Mouse (Mus musculus) stomach, embryonic 16.5 days (tissue): ENCODE results near the gene Lrsam1. TPM values are rescaled to one million over a fixed set of nuclear protein-coding genes. Genes with fewer than 3 reads are reported as not detected.

Experiments
- ATAC-seq: fragments of 200-750 bp; cut with Nextera tagmentation; 2 replicates; pipeline ENCODE4 v1.8.0; 2017; ENCODE audit warnings: moderate number of reproducible peaks, moderate TSS enrichment; ENCODE audit not compliant: insufficient read depth, low FRiP score
- H3K27ac ChIP-seq: fragments of 300-500 bp; sonication (generic); 2 replicates; pipeline ENCODE4 v1.5.1; 2014; ENCODE audit warnings: low read length
- H3K27me3 ChIP-seq: fragments of 300-500 bp; sonication (generic); 2 replicates; pipeline ENCODE4 v1.6.1; 2014; ENCODE audit warnings: low read length, control low read depth, mixed read lengths; ENCODE audit not compliant: control insufficient read depth, insufficient read depth
- H3K36me3 ChIP-seq: fragments of 300-500 bp; sonication (generic); 2 replicates; pipeline ENCODE4 v1.6.1; 2014; ENCODE audit warnings: low read length; ENCODE audit not compliant: control insufficient read depth, insufficient read depth
- H3K4me1 ChIP-seq: fragments of 300-500 bp; sonication (generic); 2 replicates; pipeline ENCODE4 v1.6.1; 2014; ENCODE audit warnings: low read length, control low read depth, mixed read lengths; ENCODE audit not compliant: control insufficient read depth, insufficient read depth
- H3K4me2 ChIP-seq: fragments of 300-500 bp; sonication (generic); 2 replicates; pipeline ENCODE4 v1.6.1; 2014; ENCODE audit warnings: low read depth, low read length, mixed read lengths
- H3K4me3 ChIP-seq: fragments of 300-500 bp; sonication (generic); replicated peaks from 2 replicates; pipeline ENCODE4 v1.5.1; 2014; ENCODE audit warnings: mild to moderate bottlenecking, low read length
- H3K9ac ChIP-seq: fragments of 300-500 bp; sonication (generic); 2 replicates; pipeline ENCODE4 v1.6.1; 2014; ENCODE audit warnings: low read length
- H3K9me3 ChIP-seq: fragments of 300-500 bp; sonication (generic); replicated peaks from 2 replicates; pipeline ENCODE4 v1.6.1; 2016; ENCODE audit warnings: low read length, control low read depth; ENCODE audit not compliant: control insufficient read depth
- WGBS: fragments of 180-500 bp; shearing (Covaris S2); extraction: QIAGEN DNeasy Blood & Tissue Kit; methylation state at CpG from one replicate; pipeline ENCODE4 v1.1.7; 2014; 5-methylcytosine and 5-hydroxymethylcytosine counted together
- polyA plus RNA-seq: library from polyadenylated mRNA; unstranded; fragments of >200 nt; fragmentation: Nextera tagmentation; extraction: Ambion mirVana; gene quantifications from 2 replicates; pipeline ENCODE4 v1.2.1, GENCODE M21; 2015

The Lrsam1 gene
- polyA plus RNA-seq, 1 experiment from 2014 or later = 10.4 TPM

DNA sequence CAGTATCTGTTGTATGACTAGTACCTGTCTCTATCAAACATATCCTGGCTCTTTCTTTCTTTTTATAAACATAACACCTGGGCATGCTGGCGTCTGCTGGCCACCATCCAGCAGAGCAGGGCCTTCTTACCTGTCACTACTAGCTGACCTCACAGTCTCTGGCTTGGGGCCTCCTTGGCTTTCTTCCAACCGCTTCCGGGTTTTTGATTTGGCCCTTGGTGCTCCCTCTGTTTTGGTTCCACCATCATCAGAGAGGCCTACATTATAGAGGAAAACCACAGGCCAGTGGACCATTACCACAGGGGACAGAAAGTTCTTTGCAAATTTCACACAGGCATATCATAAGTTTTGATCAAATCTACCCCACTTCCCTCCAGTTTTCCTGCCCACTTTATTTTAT is 28.0 kb upstream of the Lrsam1 start:
- WGBS = 54% methylated on average over 3 of the region's 3 CpGs
- Histone ChIP-seq H3K4me1 (no peaks in the 10 kb centered on the region), H3K4me2 (no peak overlapping the region), H3K36me3 (no peaks in the 10 kb centered on the region), H3K27me3 (no peaks in the 10 kb centered on the region), H3K27ac (no peak overlapping the region), H3K9me3 (no peaks in the 10 kb centered on the region), H3K9ac (no peak overlapping the region), H3K4me3 (no peak overlapping the region)
- no peak for ATAC-seq

DNA sequence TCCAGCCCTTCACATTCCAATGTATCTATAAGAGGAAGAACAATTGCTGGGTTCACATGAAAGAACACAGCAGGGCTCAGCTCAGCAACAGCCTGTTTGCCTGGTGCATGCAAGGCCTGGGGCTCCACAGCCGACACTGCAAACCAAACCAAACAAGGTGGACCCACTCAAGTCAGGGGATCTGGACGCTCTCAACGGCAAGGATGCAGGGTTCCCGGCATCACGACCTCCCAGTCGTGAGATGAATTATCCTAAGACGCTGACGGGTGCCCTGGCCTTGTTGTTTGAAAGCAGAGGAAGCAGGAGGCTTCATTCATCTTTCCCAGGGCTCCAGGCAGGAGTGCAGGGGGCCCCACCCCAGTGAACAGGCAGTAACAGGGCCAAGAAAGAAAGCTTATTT is 24.4 kb upstream of the Lrsam1 start:
- no peak overlapping the region for H3K9ac ChIP-seq
- no peak overlapping the region for H3K4me2 ChIP-seq
- H3K9me3 ChIP-seq = no peaks in the 10 kb centered on the region
- ATAC-seq = no peak
- no peak overlapping the region for H3K27ac ChIP-seq
- no peak overlapping the region for H3K4me3 ChIP-seq
- H3K4me1 ChIP-seq = peaks cover 11% of the 10 kb centered on the region
- WGBS = 49% methylated on average over 8 of the region's 8 CpGs
- no peaks in the 10 kb centered on the region for H3K27me3 ChIP-seq
- no peaks in the 10 kb centered on the region for H3K36me3 ChIP-seq

DNA sequence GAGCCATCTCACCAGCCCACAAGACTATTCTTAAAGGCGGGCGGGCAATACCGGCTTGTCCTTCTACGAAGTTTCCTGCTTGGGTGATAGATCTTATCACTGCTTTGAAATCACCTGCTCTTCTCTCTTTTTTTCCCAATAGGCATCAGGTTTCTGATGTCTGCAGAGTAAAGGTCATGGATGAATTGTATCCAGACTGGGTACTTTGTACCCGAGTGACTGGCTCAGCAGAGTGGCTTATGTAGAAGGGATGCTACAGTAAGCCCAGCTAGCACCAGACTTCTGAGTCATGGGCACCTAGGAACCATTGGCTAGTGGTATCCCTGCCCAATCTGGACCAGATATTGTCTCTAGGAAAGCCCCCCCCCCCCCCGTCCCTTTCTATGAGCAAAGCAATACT is 22.2 kb upstream of the Lrsam1 start:
- Histone ChIP-seq H3K4me2 (no peak overlapping the region), H3K27ac (no peak overlapping the region), H3K4me3 (no peak overlapping the region), H3K4me1 (peaks cover 14% of the 10 kb centered on the region), H3K36me3 (no peaks in the 10 kb centered on the region), H3K9me3 (no peaks in the 10 kb centered on the region), H3K27me3 (no peaks in the 10 kb centered on the region), H3K9ac (no peak overlapping the region)
- no peak for ATAC-seq
- 35% methylated on average over 6 of the region's 6 CpGs for WGBS

DNA sequence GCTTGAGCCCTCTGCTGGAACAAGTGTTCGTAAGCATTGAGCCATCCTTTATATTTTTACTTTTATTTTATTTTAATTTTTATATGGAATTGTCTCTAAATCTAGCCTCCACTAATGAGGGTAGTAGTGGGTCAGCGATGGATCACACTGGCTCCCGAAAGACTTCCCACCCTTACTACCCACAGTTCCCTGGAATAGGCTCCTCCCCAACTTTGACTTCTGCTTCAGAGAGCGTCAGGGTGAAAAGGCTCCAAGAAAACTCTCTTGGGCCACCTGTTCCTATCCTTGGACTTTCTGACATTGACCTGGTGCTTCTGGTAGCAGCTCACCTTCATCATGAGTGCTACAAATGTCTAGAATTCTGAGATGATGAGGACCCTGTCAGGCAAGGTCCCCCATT is 21.3 kb upstream of the Lrsam1 start:
- Histone ChIP-seq H3K4me3 (peak overlapping the region; percentile 82), H3K27ac (no peak overlapping the region), H3K9me3 (no peaks in the 10 kb centered on the region), H3K27me3 (no peaks in the 10 kb centered on the region), H3K4me1 (peaks cover 14% of the 10 kb centered on the region), H3K36me3 (no peaks in the 10 kb centered on the region), H3K4me2 (peak overlapping the region; percentile 100), H3K9ac (peak overlapping the region; percentile 44; the same call in 1 of the 2 replicates)
- ATAC-seq = no peak
- WGBS = 8% methylated on average over 4 of the region's 4 CpGs

DNA sequence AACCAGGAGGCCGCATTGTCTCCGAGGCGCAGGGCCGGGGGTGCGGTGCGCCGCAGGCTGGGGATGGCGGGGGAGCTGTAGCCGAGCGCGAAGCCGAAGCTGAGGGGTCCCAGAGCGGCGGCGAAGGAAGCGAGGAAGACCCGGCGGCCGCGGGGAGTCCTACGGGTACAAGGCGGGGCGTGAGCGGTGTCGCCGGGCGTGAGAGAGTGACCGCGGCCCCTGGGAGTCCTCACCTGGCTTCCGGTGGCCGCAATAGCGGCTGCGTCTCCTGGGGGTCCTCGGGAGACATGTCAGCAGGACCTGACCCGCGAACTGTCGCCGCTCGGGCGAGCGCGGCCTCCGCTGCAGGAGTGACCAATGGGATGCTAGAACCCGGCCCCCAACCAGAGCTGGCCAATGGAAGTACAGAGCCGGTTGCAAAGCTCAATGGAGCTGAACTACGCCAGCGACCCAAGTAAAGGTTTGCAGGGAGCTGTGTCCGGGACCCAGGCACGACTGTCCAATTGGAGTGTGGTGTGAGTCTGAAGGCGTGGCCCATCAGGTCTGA is 20.4 kb upstream of the Lrsam1 start, which contains the start of gene Slc2a8:
Slc2a8 (minus strand) TSS at position 359 of the 547 bp plus-strand sequence.
- ATAC-seq = peak; percentile 98
- H3K4me2 ChIP-seq = peak within 1 kb of the TSS; percentile 100
- peak within 1 kb of the TSS; percentile 35; the same call in 1 of the 2 replicates for H3K27ac ChIP-seq
- H3K4me1 ChIP-seq = peaks cover 14% of the 10 kb centered on the region
- no peaks in the 10 kb centered on the region for H3K9me3 ChIP-seq
- H3K9ac ChIP-seq = peak within 1 kb of the TSS; percentile 87
- H3K36me3 ChIP-seq = no peaks in the 10 kb centered on the region
- H3K27me3 ChIP-seq = no peaks in the 10 kb centered on the region
- peak within 1 kb of the TSS; percentile 82 for H3K4me3 ChIP-seq
- WGBS = under 1% methylated on average over 43 of the region's 50 CpGs

DNA sequence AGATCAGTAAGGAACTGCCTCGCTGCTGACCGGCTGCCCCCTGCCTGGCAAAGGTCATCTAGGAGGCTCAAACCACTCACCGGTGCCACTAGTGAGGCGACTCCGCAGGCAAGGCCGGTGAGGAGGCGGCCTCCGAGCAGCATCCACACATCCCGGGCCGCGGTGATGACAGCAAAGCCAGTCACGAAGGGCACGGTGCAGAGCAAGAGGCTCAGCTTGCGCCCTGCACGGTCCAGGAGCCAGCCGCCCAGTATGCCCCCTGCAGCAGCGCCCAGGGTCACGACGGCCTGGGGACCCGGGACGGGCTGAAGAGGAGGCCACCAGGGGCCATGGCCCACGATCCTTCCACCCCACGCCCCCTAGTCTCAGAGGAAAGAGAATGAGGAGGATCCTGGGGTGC is 19.9 kb upstream of the Lrsam1 start:
- Histone ChIP-seq H3K27ac (peak overlapping the region; percentile 35; the same call in 1 of the 2 replicates), H3K4me1 (peaks cover 14% of the 10 kb centered on the region), H3K4me3 (peak overlapping the region; percentile 82), H3K4me2 (peak overlapping the region; percentile 100), H3K9me3 (no peaks in the 10 kb centered on the region), H3K36me3 (no peaks in the 10 kb centered on the region), H3K27me3 (no peaks in the 10 kb centered on the region), H3K9ac (peak overlapping the region; percentile 87)
- WGBS = 1% methylated on average over 23 of the region's 23 CpGs
- peak; percentile 12; the same call in 1 of the 2 replicates for ATAC-seq

DNA sequence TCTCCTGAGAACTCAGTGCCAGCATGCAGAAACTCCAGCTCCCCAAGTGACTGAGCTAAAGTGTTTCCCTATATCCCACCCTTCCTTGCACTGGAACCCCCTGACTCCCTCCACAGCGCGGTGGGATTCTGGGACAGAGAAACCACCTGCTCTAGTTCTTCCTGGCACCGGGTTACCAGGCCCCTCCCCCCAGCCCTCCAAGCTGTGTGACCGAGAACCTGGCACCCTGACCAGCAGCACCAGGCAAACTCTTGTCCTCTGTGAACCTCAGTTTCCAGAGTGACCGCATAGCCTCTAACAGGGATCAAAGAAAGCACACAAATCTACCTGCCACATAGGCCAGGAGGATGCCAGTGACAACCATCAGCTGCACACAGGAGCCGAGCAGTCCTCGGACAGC is 18.3 kb upstream of the Lrsam1 start:
- 85% methylated on average over 7 of the region's 7 CpGs for WGBS
- Histone ChIP-seq H3K4me3 (no peak overlapping the region), H3K9ac (no peak overlapping the region), H3K9me3 (no peaks in the 10 kb centered on the region), H3K27ac (no peak overlapping the region), H3K4me1 (peaks cover 14% of the 10 kb centered on the region), H3K27me3 (no peaks in the 10 kb centered on the region), H3K4me2 (no peak overlapping the region), H3K36me3 (no peaks in the 10 kb centered on the region)
- no peak for ATAC-seq

DNA sequence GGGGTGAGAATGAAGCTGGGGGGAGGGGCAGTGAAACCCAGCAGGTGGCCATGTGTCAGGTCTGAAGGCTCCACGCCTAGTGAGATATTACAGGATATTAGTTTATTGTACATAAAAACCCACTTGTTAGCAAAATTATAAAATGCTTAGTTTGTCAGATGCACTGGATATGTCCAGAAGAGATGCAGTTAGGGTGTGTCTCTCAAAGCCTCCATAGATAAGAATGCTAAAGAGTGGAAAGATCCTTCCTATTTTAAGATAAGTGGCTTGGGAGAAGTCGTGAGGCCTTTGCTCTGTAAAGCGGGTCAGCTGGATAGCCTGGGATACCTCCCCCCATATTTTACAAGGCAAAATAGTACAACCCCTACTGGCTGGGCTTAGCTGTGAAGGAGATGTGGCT is 17.3 kb upstream of the Lrsam1 start:
- 67% methylated on average over 3 of the region's 3 CpGs for WGBS
- no peak overlapping the region for H3K4me3 ChIP-seq
- H3K36me3 ChIP-seq = no peaks in the 10 kb centered on the region
- no peaks in the 10 kb centered on the region for H3K27me3 ChIP-seq
- peaks cover 14% of the 10 kb centered on the region for H3K4me1 ChIP-seq
- no peak for ATAC-seq
- H3K9ac ChIP-seq = no peak overlapping the region
- no peak overlapping the region for H3K4me2 ChIP-seq
- no peaks in the 10 kb centered on the region for H3K9me3 ChIP-seq
- H3K27ac ChIP-seq = no peak overlapping the region

DNA sequence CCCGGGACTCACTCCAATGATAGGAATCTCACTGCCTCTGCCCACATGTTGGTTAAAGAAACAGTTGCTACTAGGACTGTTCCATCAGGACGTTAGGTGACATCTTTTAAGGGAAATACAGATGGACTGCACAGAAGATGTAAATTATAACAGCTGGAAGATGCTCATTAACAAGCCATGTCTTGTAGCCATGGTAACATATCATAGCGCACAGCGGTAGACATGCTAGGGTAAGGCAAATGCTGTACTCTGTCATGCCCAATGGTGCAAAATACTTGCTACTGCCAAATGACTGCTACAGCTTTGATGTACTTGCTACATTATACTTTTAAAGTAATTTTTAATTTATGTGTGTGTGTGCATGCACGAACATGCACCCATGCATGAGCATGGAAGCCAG is 15.7 kb upstream of the Lrsam1 start:
- H3K4me1 ChIP-seq = peaks cover 8% of the 10 kb centered on the region
- H3K27ac ChIP-seq = no peak overlapping the region
- no peaks in the 10 kb centered on the region for H3K27me3 ChIP-seq
- no peak for ATAC-seq
- no peak overlapping the region for H3K4me2 ChIP-seq
- H3K9ac ChIP-seq = no peak overlapping the region
- H3K9me3 ChIP-seq = no peaks in the 10 kb centered on the region
- H3K36me3 ChIP-seq = no peaks in the 10 kb centered on the region
- no peak overlapping the region for H3K4me3 ChIP-seq
- WGBS = 75% methylated on average over 5 of the region's 5 CpGs
